Mouse (Mus musculus) limb, embryonic 12.5 days (tissue): Measurements from ENCODE around the gene Crebl2. TPM values are rescaled to one million over a fixed set of nuclear protein-coding genes. Genes with fewer than 3 reads are reported as not detected.
A peak's percentile ranks its signal among the peaks of the same experiment; 100 is the strongest.

ENCODE experiments used
- ATAC-seq: fragments of 200-750 bp; cut with Nextera tagmentation; 2 replicates; pipeline ENCODE4 v1.8.0; 2017; ENCODE audit warnings: low read depth, moderate TSS enrichment; ENCODE audit not compliant: insufficient number of reproducible peaks, insufficient read depth, low FRiP score, low TSS enrichment
- H3K27ac ChIP-seq: fragments of 300-500 bp; sonication (generic); 2 replicates; pipeline ENCODE4 v1.5.1; 2016; ENCODE audit warnings: mild to moderate bottlenecking, moderate library complexity
- H3K27me3 ChIP-seq: fragments of 300-500 bp; sonication (generic); 2 replicates; pipeline ENCODE4 v1.6.1; 2016; ENCODE audit warnings: mild to moderate bottlenecking, moderate library complexity
- H3K36me3 ChIP-seq: fragments of 300-500 bp; sonication (generic); 2 replicates; pipeline ENCODE4 v1.6.1; 2016; ENCODE audit warnings: mild to moderate bottlenecking, moderate library complexity
- H3K4me1 ChIP-seq: fragments of 300-500 bp; sonication (generic); replicated peaks from 2 replicates; pipeline ENCODE4 v1.6.1; 2016
- H3K4me2 ChIP-seq: fragments of 300-500 bp; sonication (generic); 2 replicates; pipeline ENCODE4 v1.6.1; 2016; ENCODE audit warnings: mild to moderate bottlenecking, moderate library complexity
- H3K4me3 ChIP-seq: fragments of 300-500 bp; sonication (generic); replicated peaks from 2 replicates; pipeline ENCODE4 v1.5.1; 2016; ENCODE audit warnings: mild to moderate bottlenecking
- H3K9ac ChIP-seq: fragments of 300-500 bp; sonication (generic); replicated peaks from 2 replicates; pipeline ENCODE4 v1.6.1; 2016; ENCODE audit warnings: mild to moderate bottlenecking, moderate library complexity
- H3K9me3 ChIP-seq: fragments of 300-500 bp; sonication (generic); 2 replicates; pipeline ENCODE4 v1.6.1; 2016; ENCODE audit warnings: mild to moderate bottlenecking, moderate library complexity
- WGBS: fragments of 180-500 bp; shearing (Covaris S2); methylation state at CpG from one replicate; pipeline ENCODE4 v1.1.7; 2016; 5-methylcytosine and 5-hydroxymethylcytosine counted together
- polyA plus RNA-seq: library from polyadenylated mRNA; unstranded; fragments of >200 nt; fragmentation: Nextera tagmentation; extraction: Ambion mirVana; gene quantifications from 2 replicates; pipeline ENCODE4 v1.2.1, GENCODE M21; 2016

The Crebl2 gene
- polyA plus RNA-seq, 1 experiment from 2014 or later, result 1.7 TPM

DNA sequence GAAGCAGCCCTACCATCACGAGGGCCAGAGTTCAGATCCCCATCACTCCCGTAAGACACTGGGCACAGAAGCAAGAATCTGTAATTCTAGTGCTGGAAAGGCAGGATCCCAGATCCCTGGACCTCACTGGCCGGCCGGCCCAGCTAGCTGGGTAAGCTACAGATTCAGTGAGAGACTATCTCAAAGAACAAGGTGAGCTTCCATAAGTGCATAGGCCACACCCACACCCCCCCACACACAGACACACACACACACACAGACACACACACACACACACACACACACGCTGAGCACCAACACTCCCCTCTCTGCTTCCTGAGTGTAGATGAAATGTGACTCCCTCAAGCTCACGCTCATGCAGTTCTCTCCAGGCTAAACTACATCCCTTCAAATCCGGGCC is 60.5 kb downstream of the Crebl2 start:
- no peak overlapping the region for H3K4me2 ChIP-seq
- no peaks in the 10 kb centered on the region for H3K27me3 ChIP-seq
- H3K9ac ChIP-seq, result no peak overlapping the region
- no peak for ATAC-seq
- H3K27ac ChIP-seq, result no peak overlapping the region
- H3K4me3 ChIP-seq, result no peak overlapping the region
- H3K36me3 ChIP-seq, result no peaks in the 10 kb centered on the region
- peaks cover 12% of the 10 kb centered on the region for H3K4me1 ChIP-seq
- WGBS, result 77% methylated on average over 7 of the region's 7 CpGs
- H3K9me3 ChIP-seq, result no peaks in the 10 kb centered on the region

DNA sequence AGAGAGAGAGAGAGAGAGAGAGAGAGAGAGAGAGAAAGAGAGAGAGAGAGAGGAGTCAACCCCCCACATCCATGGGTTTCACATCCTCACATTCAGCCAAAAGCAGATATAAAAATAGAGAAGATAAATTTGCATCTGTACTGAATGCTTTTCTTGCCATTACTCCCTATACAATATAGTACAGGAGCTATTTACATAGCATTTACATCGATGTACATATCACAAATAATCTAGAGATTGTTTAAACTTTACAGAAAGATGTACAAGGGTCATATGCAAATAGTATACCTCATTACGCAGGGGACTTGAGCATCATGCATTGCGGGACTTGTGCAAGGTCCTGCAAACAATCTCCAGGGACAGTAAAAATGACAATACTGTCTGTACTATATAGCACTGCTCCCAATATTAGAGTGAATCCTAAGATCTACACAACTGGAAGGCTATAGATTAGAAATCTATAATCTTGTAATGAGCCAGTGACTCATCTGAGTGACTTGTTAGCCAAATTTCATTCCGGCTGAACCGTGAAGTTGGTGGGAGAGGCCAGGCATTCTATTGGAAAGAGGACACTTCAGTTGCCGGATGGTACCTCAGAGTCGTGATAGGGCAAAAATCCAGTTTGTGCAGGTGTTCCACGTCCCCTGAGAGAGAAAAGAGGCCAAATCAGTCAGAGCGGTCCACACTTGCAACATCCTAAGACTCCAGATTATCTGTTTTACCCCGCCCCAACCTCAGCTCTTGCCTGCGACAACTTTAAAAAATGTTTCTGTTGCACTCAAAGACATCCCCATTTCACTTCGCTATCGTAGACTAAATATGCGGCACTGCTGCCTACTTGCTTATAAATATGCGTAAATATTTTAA is 66.8 kb downstream of the Crebl2 start:
- no peaks in the 10 kb centered on the region for H3K36me3 ChIP-seq
- H3K9me3 ChIP-seq, result no peaks in the 10 kb centered on the region
- WGBS, result 64% methylated on average over 15 of the region's 15 CpGs
- no peak for ATAC-seq
- H3K4me2 ChIP-seq, result peak overlapping the region; percentile 67
- H3K27ac ChIP-seq, result peak overlapping the region; percentile 100; the same call in 1 of the 2 replicates
- H3K27me3 ChIP-seq, result no peaks in the 10 kb centered on the region
- peak overlapping the region; percentile 85 for H3K9ac ChIP-seq
- H3K4me1 ChIP-seq, result peaks cover 8% of the 10 kb centered on the region; the same call in 1 of the 2 replicates
- peak overlapping the region; percentile 58 for H3K4me3 ChIP-seq

DNA sequence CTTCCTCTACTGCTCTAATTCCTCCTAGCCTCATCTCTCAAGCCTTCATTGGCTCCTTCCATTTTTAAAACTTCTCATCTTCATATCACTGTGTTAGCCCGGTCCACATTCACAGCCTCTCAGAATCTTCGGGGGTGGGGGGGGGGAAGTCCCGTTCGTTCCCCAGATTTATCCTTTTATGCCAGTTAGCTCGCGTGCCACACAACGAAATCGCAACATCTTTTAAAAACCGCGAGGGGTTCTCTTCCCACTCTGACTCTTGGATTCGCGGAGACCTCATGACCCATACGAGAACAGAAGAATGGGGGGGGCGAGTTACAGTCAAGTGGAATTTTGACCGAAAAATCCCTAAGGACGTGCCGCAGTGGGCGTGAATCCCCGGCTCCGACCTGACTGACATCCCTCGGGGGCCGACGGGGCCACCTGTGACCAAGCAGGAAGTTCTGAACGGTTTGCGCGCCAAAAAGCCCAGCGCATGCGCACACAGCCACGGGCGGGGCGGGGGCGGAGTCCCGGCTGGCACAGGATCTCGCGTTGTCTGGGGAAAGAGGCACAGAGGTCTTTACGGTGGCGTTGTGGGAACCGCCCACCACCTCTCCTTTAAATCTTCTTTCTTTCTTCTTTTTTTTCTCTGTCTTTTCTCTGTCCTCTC is 67.6 kb downstream of the Crebl2 start:
- Histone ChIP-seq H3K4me1 (peaks cover 8% of the 10 kb centered on the region; the same call in 1 of the 2 replicates), H3K9ac (peak overlapping the region; percentile 85), H3K27me3 (no peaks in the 10 kb centered on the region), H3K36me3 (no peaks in the 10 kb centered on the region), H3K4me2 (peak overlapping the region; percentile 67), H3K27ac (peak overlapping the region; percentile 100), H3K4me3 (peak overlapping the region; percentile 58), H3K9me3 (no peaks in the 10 kb centered on the region)
- 1% methylated on average over 38 of the region's 38 CpGs for WGBS
- ATAC-seq, result peak; percentile 88

DNA sequence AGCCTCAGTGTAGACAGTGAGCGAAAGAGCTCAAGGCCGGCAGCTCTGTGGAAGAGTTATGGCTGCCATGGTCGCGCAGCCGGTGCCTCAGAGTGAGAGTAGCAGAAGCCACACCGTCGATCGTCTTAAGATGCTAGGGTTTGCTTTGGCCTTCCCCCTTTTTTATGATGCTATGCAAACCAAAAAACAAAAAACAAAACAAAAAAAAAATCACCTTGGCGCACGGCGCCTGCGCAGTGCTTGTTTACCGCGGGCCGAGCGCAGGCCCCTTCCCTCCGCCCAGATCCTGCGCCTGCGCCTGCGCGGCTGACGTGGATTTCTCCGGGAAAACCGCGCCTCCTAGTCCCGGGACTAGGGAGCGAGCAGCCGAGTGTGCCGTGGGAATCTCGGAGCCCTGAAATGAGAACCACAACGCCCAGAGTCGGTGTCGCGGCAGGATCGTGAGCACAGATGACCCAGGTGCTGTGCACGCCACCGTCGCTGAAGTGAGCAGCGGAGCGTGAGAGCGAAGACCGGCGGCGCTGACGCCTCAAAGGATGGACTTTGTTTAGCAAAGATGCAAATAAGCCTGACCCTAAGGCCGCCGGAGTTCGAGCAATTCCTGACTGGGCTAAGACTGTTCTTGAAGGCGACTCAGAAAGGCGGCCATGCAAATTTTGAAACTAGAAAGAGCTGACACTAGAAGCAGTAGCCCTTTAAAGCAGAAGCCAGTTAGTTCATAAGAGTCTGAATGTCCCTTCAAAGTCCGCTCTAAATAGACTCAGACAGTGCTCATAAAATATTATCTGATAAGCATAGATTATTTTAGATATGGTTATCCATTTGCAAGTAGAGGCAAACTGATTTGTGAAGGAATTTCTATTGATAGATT is 68.4 kb downstream of the Crebl2 start, which contains the start of gene Gpr19:
Gene Gpr19, minus strand, starts transcription at position 484 of the 871 bp plus-strand sequence.
- Histone ChIP-seq H3K27me3 (no peaks in the 10 kb centered on the region), H3K9me3 (no peaks in the 10 kb centered on the region), H3K36me3 (no peaks in the 10 kb centered on the region), H3K9ac (peak within 1 kb of the TSS; percentile 85), H3K4me3 (peak within 1 kb of the TSS; percentile 58), H3K4me1 (peaks cover 8% of the 10 kb centered on the region; the same call in 1 of the 2 replicates), H3K27ac (peak within 1 kb of the TSS; percentile 100), H3K4me2 (peak within 1 kb of the TSS; percentile 67)
- ATAC-seq, result peak; percentile 89
- WGBS, result under 1% methylated on average over 51 of the region's 51 CpGs

DNA sequence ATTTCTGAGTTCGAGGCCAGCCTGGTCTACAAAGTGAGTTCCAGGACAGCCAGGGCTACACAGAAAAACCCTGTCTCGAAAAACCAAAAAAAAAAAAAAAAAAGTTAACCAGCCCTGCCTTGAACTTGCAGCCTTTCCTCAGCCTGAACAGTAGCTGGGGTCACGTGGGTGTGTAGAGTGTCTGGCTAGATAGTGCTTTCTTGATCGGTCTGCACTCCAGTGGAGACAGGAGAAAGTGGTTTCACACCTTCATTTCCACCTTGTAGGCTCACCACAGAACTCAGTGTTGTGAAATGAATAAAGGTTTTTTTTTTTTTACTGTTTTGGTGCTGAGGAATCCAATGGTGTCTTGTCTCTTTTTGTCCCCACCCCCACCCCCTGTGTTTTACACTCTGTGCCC is 73.4 kb downstream of the Crebl2 start:
- no peak for ATAC-seq
- no peaks in the 10 kb centered on the region for H3K27me3 ChIP-seq
- H3K4me1 ChIP-seq, result no peaks in the 10 kb centered on the region
- no peak overlapping the region for H3K4me3 ChIP-seq
- peaks cover 12% of the 10 kb centered on the region; the same call in 1 of the 2 replicates for H3K9me3 ChIP-seq
- 86% methylated on average over 4 of the region's 4 CpGs for WGBS
- no peaks in the 10 kb centered on the region for H3K36me3 ChIP-seq
- no peak overlapping the region for H3K4me2 ChIP-seq
- H3K27ac ChIP-seq, result no peak overlapping the region
- H3K9ac ChIP-seq, result no peak overlapping the region

DNA sequence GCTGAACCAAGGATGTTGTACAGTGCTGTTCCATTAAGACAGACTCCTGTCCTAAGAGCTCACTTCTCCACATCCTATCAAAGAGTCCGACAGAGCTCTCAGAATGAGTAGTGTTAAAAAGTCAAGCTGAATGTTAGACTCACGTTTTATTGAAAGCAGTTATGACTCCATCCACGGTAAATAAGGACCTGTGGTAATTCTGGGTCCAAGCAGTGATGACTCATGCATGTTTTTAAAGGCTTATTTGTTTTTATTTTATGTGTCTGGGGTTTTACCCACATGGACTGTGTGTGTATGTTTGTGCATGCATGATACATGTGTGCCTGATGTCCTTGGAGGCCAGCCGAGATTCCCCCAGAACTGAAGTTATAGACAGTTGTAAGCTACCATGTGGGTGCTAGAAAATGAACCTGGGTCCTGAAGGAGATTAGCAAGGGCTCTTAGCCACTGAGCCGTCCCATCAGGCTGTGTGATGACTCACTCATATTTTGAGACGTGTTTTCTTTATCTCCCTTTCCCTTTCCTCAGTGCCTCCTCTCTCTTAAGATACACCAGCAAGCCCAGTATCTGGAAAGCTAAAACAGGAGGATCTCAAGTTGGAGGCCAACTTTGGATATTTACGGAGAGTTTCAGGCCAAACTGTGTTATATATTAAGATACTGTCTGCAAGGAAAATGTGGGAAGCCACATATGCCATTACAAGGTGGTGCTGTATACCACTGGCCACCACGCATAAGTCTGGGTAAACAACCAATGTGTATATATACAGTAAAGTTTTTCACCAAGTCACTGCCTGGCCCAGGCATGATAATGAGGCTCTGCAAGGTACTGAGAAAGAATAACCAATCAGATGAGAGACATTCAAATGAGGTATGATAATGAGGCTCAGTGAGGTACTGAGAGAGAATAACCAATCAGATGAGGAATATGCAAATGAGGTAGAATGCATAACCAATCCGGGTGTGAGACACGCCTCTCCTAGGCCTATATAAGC is 74.2 kb downstream of the Crebl2 start:
- Histone ChIP-seq H3K36me3 (no peaks in the 10 kb centered on the region), H3K27ac (no peak overlapping the region), H3K4me1 (no peaks in the 10 kb centered on the region), H3K27me3 (no peaks in the 10 kb centered on the region), H3K9ac (no peak overlapping the region), H3K9me3 (peaks cover 12% of the 10 kb centered on the region; the same call in 1 of the 2 replicates), H3K4me3 (no peak overlapping the region), H3K4me2 (no peak overlapping the region)
- WGBS, result 92% methylated on average over 10 of the region's 10 CpGs
- ATAC-seq, result no peak

DNA sequence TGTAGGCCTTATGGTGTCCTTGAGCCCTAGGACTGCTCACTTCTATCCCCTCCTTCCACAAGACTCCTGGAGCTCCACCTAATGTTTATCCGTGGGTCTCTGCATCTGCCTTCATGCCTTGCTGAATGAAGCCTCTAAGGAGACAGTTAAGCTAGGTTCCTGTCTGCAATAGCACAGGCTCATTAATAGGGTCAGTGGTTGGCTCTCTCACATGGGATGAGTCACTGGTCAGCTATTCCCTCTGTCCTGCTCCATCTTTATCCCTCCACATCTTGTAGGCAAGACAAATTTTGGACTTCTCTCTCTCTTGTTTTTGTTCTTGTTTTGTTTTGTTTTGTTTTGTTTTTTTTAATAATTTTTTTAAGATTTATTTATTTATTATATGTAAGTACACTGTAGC is 75.9 kb downstream of the Crebl2 start:
- no peak overlapping the region for H3K27ac ChIP-seq
- ATAC-seq, result no peak
- peaks cover 12% of the 10 kb centered on the region; the same call in 1 of the 2 replicates for H3K9me3 ChIP-seq
- WGBS, result 80% methylated on average over 1 of the region's 1 CpGs
- H3K4me2 ChIP-seq, result no peak overlapping the region
- no peak overlapping the region for H3K9ac ChIP-seq
- no peaks in the 10 kb centered on the region for H3K36me3 ChIP-seq
- H3K4me3 ChIP-seq, result no peak overlapping the region
- H3K27me3 ChIP-seq, result no peaks in the 10 kb centered on the region
- H3K4me1 ChIP-seq, result no peaks in the 10 kb centered on the region

Other genes starting within 250 kb of the Crebl2 start
- gene Mansc1, start 197.7 kb upstream of the Crebl2 start, polyA plus RNA-seq, result 0.69 and 1.1 TPM in 2 replicates
- gene Borcs5, start 190.6 kb upstream of the Crebl2 start, polyA plus RNA-seq, result 19.5 and 22.4 TPM in 2 replicates
- 14.3 and 14.8 TPM in 2 replicates for gene Dusp16, start 37.5 kb upstream of the Crebl2 start, polyA plus RNA-seq
- 8.3 and 8.6 TPM in 2 replicates for gene Gpr19, start 68.4 kb downstream of the Crebl2 start, polyA plus RNA-seq
- 18.5 and 18.8 TPM in 2 replicates for gene Cdkn1b, start 90.2 kb downstream of the Crebl2 start, polyA plus RNA-seq
- gene Apold1, start 151.6 kb downstream of the Crebl2 start, polyA plus RNA-seq, result 4.5 and 5.2 TPM in 2 replicates
- 126 and 127 TPM in 2 replicates for gene Ddx47, start 181.5 kb downstream of the Crebl2 start, polyA plus RNA-seq
- gene Gprc5a, start 235.5 kb downstream of the Crebl2 start, polyA plus RNA-seq, result 1.5 and 1.6 TPM in 2 replicates